Mouse (Mus musculus): ENCODE measurements at regions not wholly inside any gene's neighbourhood (a gene's known extent, or its start where the extent isn't known, plus 50 kb on each side); places are given as distances from the start of the nearest gene placed in this dataset.
A peak's percentile ranks its signal among the peaks of the same experiment; 100 is the strongest.

- DNase-seq = no peak
These were observed 83.1 kb upstream of the Ptpn1 start for GRCm38 (mm10) chr2:167848468-167849440.

- DNase-seq = peak in 1 of 2 experiments; percentile 51
These were observed 84.4 kb upstream of the Ptpn1 start for GRCm38 (mm10) chr2:167847281-167848077.

GRCm38 (mm10) chr2:167845370-167845769, 86.5 kb upstream of the Ptpn1 start:
- no peak for DNase-seq

DNA sequence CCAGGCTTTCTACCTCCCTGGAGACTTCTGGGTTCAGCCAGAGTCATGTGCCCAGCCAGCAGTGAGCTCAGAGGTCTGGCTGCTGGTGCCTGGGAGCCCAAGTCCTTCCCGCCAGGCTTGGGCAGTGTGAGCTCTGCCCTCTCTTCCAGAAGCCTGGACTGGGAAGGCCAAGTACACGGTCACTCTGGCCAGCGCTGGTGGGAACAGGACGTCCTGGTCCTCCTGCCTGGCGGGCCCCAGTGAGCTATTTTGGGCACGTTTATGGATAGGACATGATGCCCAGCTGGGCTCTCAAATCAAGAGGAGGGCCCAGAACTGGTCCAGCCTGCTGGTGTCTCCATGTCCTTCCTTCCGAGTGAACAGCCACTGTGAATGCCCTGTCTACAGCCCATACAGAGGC, 87.3 kb upstream of the Ptpn1 start:
- DNase-seq = peak; percentile 69 to 70

DNA sequence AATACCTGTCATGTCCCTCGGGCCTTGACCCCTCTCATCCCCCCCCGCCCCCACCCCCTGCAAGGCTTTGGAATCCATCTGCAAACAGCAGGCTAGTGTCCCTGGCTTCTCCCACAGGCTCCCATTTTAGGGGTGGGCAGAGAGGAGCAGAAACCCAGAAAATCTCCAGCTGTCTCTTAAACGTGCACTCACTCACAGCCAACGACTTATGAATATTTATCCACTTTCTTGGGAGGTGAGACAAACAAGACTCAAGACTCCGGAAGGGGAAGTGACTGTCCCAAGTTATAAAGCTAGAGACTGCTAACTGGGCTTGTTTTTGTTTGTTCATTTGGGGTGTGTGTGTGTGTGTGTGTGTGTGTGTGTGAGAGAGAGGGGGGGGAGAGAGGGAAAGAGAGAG, 87.9 kb upstream of the Ptpn1 start:
- no peak for DNase-seq

GRCm38 (mm10) chr2:167842993-167843392, 88.9 kb upstream of the Ptpn1 start:
- DNase-seq = no peak

DNA sequence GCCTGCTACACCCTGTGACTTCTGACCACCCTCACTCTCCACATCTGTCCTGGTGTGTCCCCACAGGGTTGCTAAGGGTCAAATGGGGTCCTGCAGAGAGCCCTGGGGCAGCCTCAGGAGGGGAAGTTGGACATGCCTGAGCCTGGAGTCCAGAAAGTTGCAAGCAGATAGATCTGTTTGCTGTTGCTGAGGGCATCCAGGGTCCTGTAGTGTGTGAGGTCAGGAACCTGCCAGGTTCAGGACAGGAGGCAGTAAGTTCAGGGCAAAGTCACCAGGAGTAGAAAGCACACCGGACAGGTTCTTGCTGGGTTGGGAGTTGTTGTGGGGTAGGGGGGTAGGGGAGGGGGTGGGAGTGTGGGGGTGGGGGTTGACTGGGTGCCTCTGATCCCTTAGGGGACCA, 89.4 kb upstream of the Ptpn1 start:
- DNase-seq = no peak

GRCm38 (mm10) chr2:167841339-167842240, 90.3 kb upstream of the Ptpn1 start:
- DNase-seq = no peak

- DNase-seq = no peak
These were observed 91.5 kb upstream of the Ptpn1 start for GRCm38 (mm10) chr2:167840344-167840743.

GRCm38 (mm10) chr2:167839324-167839981, 92.4 kb upstream of the Ptpn1 start:
- DNase-seq = no peak

GRCm38 (mm10) chr2:167837596-167837995, 94.3 kb upstream of the Ptpn1 start:
- peak; percentile 61 to 66 for DNase-seq

GRCm38 (mm10) chr2:167836611-167837010, 95.2 kb upstream of the Ptpn1 start:
- DNase-seq = no peak

- peak; percentile 36 to 61 for DNase-seq
These were observed 97.3 kb upstream of the Ptpn1 start for GRCm38 (mm10) chr2:167834605-167835004.

- peak; percentile 88 to 90 for DNase-seq
These were observed 98.4 kb upstream of the Ptpn1 start for GRCm38 (mm10) chr2:167833290-167833953.

DNA sequence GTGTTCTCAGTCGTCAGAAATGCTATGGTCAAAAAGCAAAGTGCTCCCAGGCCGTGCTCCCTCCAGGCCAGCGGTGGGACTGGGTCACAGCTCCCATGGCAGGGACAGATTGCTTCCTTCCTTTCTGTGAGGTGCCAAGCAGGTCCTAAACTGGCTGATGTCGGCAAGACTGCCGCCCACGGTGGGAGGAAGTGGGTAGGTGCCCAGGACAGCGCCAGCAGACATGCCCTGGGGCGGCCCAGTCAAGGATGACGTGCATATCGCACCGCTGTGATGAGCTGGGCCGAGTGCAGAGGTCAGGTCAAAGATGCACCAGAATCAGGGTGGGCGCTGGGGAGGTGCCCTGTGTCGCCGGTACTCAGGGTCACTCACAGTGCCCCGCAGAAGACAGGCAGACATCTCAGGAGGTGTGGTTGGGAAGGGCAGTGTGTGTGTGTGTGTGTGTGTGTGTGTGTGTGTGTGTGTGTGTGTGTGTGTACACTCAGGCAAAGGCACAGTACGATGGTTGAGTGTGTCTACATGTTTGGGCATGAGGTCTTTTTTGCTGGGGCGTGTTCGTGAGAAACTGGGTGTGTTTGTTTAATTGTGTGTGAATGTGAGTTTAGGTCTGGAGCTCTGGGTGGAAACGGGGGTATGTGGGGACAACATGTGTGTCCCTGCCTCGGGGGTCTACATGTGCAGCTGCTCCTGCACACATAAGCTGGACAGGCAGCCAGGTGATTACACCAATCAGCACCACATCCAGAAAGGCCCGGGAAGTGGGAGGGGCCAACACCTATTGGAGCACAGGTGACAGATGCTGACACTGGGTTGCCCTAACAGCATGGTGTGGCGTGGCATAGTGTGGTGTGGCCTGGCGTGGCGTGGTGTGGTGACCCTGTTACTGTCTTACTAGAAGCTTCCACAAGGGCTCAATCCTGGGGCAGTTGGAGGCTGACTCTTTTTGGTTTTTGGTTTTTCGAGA, 100.5 kb upstream of the Ptpn1 start:
- DNase-seq = peak in 1 of 2 experiments; percentile 27

DNA sequence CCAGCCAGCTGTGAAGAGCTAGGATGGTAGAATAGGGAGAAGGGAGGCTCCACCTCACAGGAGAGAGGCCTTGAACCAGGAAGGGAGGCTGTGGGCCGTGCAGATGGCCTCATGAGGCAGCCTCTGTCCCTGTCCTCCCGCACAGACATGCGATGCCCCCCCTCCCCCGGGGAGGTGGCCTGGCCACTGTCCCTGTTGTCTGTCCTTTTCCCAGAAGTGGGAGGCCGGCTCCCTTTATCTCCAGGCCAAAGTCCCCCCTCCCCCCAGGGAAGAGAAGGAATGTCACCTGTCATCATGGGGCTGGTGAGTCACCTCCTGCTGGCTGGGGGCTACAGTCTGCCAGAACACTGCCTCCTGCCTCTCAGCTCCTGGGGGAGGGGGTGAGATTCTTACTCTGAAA, 103.6 kb upstream of the Ptpn1 start:
- DNase-seq = peak; percentile 74 to 82

- no peak for DNase-seq
These were observed 104.7 kb upstream of the Ptpn1 start for GRCm38 (mm10) chr2:167826922-167827703.

GRCm38 (mm10) chr2:167823513-167823912, 108.3 kb upstream of the Ptpn1 start:
- DNase-seq = peak; percentile 39 to 58

DNA sequence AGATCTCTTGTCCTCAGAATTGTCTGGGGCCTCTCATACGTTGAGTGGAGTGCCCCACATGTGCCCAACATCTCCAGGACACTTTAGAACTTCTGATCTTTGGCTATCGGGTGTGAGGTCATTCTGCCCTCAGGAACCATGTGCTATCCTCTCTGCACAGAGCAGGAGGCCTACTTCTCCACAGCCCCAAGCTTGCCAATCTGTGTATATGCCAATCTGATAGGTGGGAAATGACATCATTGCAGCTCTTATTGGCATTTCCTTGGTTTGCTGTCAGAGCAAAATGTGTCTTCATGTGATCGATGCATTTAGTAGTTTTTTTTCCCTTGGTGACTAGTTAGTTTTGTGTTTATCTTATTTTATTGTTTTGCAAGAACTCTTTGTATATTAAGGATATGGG, 108.8 kb upstream of the Ptpn1 start:
- DNase-seq = no peak
